Mouse (Mus musculus): Measurements from ENCODE around the gene Atg4b. TPM values are rescaled to one million over a fixed set of nuclear protein-coding genes. Genes with fewer than 3 reads are reported as not detected.
"Not testable (repeated sequence)": the region's sequence is repeated elsewhere in the genome, so short reads cannot be mapped to it uniquely, and the experiment has no call there.

Gene Atg4b
- polyA plus RNA-seq, 1 experiment from 2014 or later: 61.7 TPM

DNA sequence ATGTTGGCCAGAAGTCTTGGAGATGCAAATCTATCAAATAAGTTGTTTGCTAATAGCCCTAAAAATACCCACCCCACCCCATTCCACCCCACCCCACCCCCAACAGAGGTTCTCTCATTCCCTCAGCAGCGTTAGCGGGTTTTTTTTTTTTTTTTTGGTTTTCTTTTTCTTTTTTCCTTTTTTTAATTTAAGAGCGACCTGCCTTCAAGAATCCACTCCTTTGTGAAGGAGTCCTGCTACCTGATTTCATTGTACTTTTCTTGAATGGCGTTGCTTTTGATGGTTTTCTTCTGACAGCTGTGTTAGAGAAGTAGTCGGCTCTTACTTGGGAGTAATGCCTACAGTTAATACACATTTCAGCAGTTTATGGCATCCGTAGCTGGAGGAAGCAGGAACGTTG lies 4.3 kb downstream of the Atg4b start:
- 18% methylated on average over 7 of the region's 7 CpGs for WGBS
- TF ChIP-seq EP300 (optimal IDR thresholded peaks at IDR 0.05): no peak
- TF ChIP-seq CTCF (IDR thresholded peaks at IDR 0.05; ENCODE audit: low read depth): no peak
- DNase-seq (ENCODE audit: low spot score) (no peak), ATAC-seq (ENCODE audit: low FRiP score, low TSS enrichment) (no peak)
- H3K4me1 ChIP-seq (replicated peaks; ENCODE audit: control insufficient read depth, insufficient read depth): 0 out of 2 replicates have a peak, but pooled peaks cover 2% of the 10 kb centered on the region
- H3K27me3 ChIP-seq (ENCODE audit: control insufficient read depth, insufficient read depth, low read length): no peaks in the 10 kb centered on the region
- peak overlapping the region; percentile 94 for H3K4me3 ChIP-seq (ENCODE audit: low read depth, low read length)
- H3K36me3 ChIP-seq (ENCODE audit: control insufficient read depth, insufficient read depth, low read length): no peaks in the 10 kb centered on the region
- no peak overlapping the region for H3K27ac ChIP-seq (replicated peaks)
- H3K9me3 ChIP-seq (ENCODE audit: control insufficient read depth, low read length): no peaks in the 10 kb centered on the region
- peak overlapping the region; percentile 69 for H3K4me2 ChIP-seq (replicated peaks; ENCODE audit: low read depth)
- peak overlapping the region; percentile 90; the same call in 1 of the 2 replicates for H3K9ac ChIP-seq (ENCODE audit: low read length)

GRCm38 (mm10) chr1:93756154-93756553 lies 4.9 kb downstream of the Atg4b start:
- DNase-seq (ENCODE audit: low spot score): no peak
- ATAC-seq (ENCODE audit: low FRiP score, low TSS enrichment): no peak
- no peak overlapping the region for H3K27ac ChIP-seq (replicated peaks)
- H3K9me3 ChIP-seq (ENCODE audit: control insufficient read depth, low read length): no peaks in the 10 kb centered on the region
- no peaks in the 10 kb centered on the region for H3K36me3 ChIP-seq (ENCODE audit: control insufficient read depth, insufficient read depth, low read length)
- TF ChIP-seq EP300 (optimal IDR thresholded peaks at IDR 0.05) (no peak), CTCF (IDR thresholded peaks at IDR 0.05; ENCODE audit: low read depth) (no peak)
- H3K4me2 ChIP-seq (replicated peaks; ENCODE audit: low read depth): no peak overlapping the region
- 0 out of 2 replicates have a peak, but pooled peaks cover 2% of the 10 kb centered on the region for H3K4me1 ChIP-seq (replicated peaks; ENCODE audit: control insufficient read depth, insufficient read depth)
- no peak overlapping the region for H3K9ac ChIP-seq (ENCODE audit: low read length)
- no peaks in the 10 kb centered on the region for H3K27me3 ChIP-seq (ENCODE audit: control insufficient read depth, insufficient read depth, low read length)
- H3K4me3 ChIP-seq (ENCODE audit: low read depth, low read length): no peak overlapping the region

GRCm38 (mm10) chr1:93760076-93760475 lies 8.8 kb downstream of the Atg4b start:
- ATAC-seq (ENCODE audit: low FRiP score, low TSS enrichment): no peak
- Histone ChIP-seq H3K4me2 (replicated peaks; ENCODE audit: low read depth) (no peak overlapping the region), H3K9me3 (ENCODE audit: control insufficient read depth, low read length) (no peaks in the 10 kb centered on the region), H3K4me1 (replicated peaks; ENCODE audit: control insufficient read depth, insufficient read depth) (no peaks in the 10 kb centered on the region), H3K27me3 (ENCODE audit: control insufficient read depth, insufficient read depth, low read length) (no peaks in the 10 kb centered on the region), H3K36me3 (ENCODE audit: control insufficient read depth, insufficient read depth, low read length) (no peaks in the 10 kb centered on the region), H3K4me3 (ENCODE audit: low read depth, low read length) (no peak overlapping the region), H3K9ac (ENCODE audit: low read length) (no peak overlapping the region), H3K27ac (replicated peaks) (no peak overlapping the region)
- 83% methylated on average over 1 of the region's 1 CpGs for WGBS
- DNase-seq (ENCODE audit: low spot score): no peak
- TF ChIP-seq EP300 (optimal IDR thresholded peaks at IDR 0.05) (no peak), CTCF (IDR thresholded peaks at IDR 0.05; ENCODE audit: low read depth) (no peak)

DNA sequence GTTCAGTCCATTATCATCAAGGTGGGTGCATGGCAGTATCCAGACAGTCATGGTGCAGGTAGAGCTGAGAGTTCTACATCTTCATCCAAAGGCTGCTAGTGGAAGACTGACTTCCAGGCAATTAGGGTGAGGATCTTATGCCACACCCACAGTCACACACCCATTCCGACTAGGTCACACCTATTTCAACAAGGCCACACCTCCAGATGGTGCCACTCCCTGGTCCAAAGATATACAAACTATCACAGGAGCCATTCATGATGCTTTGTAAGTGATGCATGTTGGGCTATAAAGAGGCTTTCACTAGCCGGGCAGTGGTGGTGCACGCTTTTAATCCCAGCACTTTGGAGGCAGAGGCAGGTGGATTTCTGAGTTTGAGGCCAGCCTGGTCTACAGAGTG lies 12.2 kb downstream of the Atg4b start:
- H3K36me3 ChIP-seq (ENCODE audit: control insufficient read depth, insufficient read depth, low read length); ATAC-seq (ENCODE audit: low FRiP score, low TSS enrichment); H3K27ac ChIP-seq (replicated peaks); H3K4me3 ChIP-seq (ENCODE audit: low read depth, low read length); H3K4me2 ChIP-seq (replicated peaks; ENCODE audit: low read depth); H3K9me3 ChIP-seq (ENCODE audit: control insufficient read depth, low read length); H3K27me3 ChIP-seq (ENCODE audit: control insufficient read depth, insufficient read depth, low read length); H3K9ac ChIP-seq (ENCODE audit: low read length); H3K4me1 ChIP-seq (replicated peaks; ENCODE audit: control insufficient read depth, insufficient read depth); DNase-seq (ENCODE audit: low spot score): not testable (repeated sequence)
- 83% methylated on average over 3 of the region's 3 CpGs for WGBS

- TF ChIP-seq CTCF (IDR thresholded peaks at IDR 0.05; ENCODE audit: low read depth) (no peak), EP300 (optimal IDR thresholded peaks at IDR 0.05) (no peak)
- whole genome bisulfite sequencing: 89% methylated on average over 9 of the region's 9 CpGs
- H3K4me3 ChIP-seq (ENCODE audit: low read depth, low read length): no peak overlapping the region
- H3K4me2 ChIP-seq (replicated peaks; ENCODE audit: low read depth): no peak overlapping the region
- H3K9ac ChIP-seq (ENCODE audit: low read length): no peak overlapping the region
- no peak overlapping the region for H3K27ac ChIP-seq (replicated peaks)
- H3K9me3 ChIP-seq (ENCODE audit: control insufficient read depth, low read length): no peaks in the 10 kb centered on the region
- H3K36me3 ChIP-seq (ENCODE audit: control insufficient read depth, insufficient read depth, low read length): 0 out of 2 replicates have a peak, but pooled peaks cover 5% of the 10 kb centered on the region
- H3K27me3 ChIP-seq (ENCODE audit: control insufficient read depth, insufficient read depth, low read length): no peaks in the 10 kb centered on the region
- no peak for DNase-seq (ENCODE audit: low spot score)
- H3K4me1 ChIP-seq (replicated peaks; ENCODE audit: control insufficient read depth, insufficient read depth): no peaks in the 10 kb centered on the region
- ATAC-seq (ENCODE audit: low FRiP score, low TSS enrichment): no peak
Observed at GRCm38 (mm10) chr1:93764871-93765591, 13.7 kb downstream of the Atg4b start.

- DNase-seq (ENCODE audit: low spot score) (no peak), ATAC-seq (ENCODE audit: low FRiP score, low TSS enrichment) (no peak)
- no peak overlapping the region for H3K4me2 ChIP-seq (replicated peaks; ENCODE audit: low read depth)
- H3K9me3 ChIP-seq (ENCODE audit: control insufficient read depth, low read length): no peaks in the 10 kb centered on the region
- no peaks in the 10 kb centered on the region for H3K27me3 ChIP-seq (ENCODE audit: control insufficient read depth, insufficient read depth, low read length)
- H3K4me3 ChIP-seq (ENCODE audit: low read depth, low read length): no peak overlapping the region
- H3K9ac ChIP-seq (ENCODE audit: low read length): no peak overlapping the region
- H3K27ac ChIP-seq (replicated peaks): no peak overlapping the region
- WGBS: 97% methylated on average over 6 of the region's 6 CpGs
- H3K4me1 ChIP-seq (replicated peaks; ENCODE audit: control insufficient read depth, insufficient read depth): no peaks in the 10 kb centered on the region
- H3K36me3 ChIP-seq (ENCODE audit: control insufficient read depth, insufficient read depth, low read length): 0 out of 2 replicates have a peak, but pooled peaks cover 5% of the 10 kb centered on the region
- TF ChIP-seq EP300 (optimal IDR thresholded peaks at IDR 0.05): no peak
Observed at GRCm38 (mm10) chr1:93767600-93767999, 16.3 kb downstream of the Atg4b start.

Data from stomach, postnatal 0 days (tissue).